Mouse (Mus musculus): Measurements from ENCODE around the gene Fam104a. TPM values are rescaled to one million over a fixed set of nuclear protein-coding genes. Genes with fewer than 3 reads are reported as not detected.

Gene Fam104a
- polyA plus RNA-seq, 1 experiment from 2014 or later: 43.7 TPM

DNA sequence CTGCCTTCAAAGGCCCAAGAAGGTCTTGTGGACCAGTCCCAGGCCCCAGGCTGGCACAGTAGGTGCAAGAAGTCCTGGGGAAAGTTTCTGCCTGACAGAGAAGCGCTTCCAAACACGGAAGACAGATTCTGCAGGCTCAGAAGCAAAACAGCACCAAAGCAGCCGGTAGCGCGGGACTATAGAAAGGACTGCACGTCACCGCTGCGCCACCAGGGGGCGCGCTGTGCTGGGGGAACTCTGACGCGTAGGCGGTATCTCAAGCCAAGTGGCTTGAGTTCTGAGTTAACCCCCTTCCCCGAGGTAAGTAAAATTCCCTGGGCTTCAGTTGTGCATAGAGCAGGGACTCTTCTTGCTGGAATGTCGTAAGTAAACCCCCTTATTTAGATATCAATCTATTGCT is 35.8 kb downstream of the Fam104a start:
- H3K4me2 ChIP-seq: peak overlapping the region; percentile 59
- ATAC-seq (ENCODE audit: borderline replicate concordance, extremely low read depth, low FRiP score, low TSS enrichment): no peak
- peaks cover 14% of the 10 kb centered on the region for H3K36me3 ChIP-seq
- no peak overlapping the region for H3K9ac ChIP-seq
- no peak overlapping the region for H3K4me3 ChIP-seq
- WGBS: 3% methylated on average over 15 of the region's 15 CpGs
- no peaks in the 10 kb centered on the region for H3K27me3 ChIP-seq
- peaks cover 25% of the 10 kb centered on the region for H3K4me1 ChIP-seq
- H3K27ac ChIP-seq: no peak overlapping the region
- no peaks in the 10 kb centered on the region for H3K9me3 ChIP-seq

GRCm38 (mm10) chr11:113645181-113645580 is 38.8 kb downstream of the Fam104a start:
- Histone ChIP-seq H3K9me3 (no peaks in the 10 kb centered on the region), H3K4me1 (peaks cover 10% of the 10 kb centered on the region), H3K27ac (no peak overlapping the region), H3K4me3 (no peak overlapping the region), H3K9ac (no peak overlapping the region), H3K27me3 (no peaks in the 10 kb centered on the region), H3K4me2 (no peak overlapping the region), H3K36me3 (no peaks in the 10 kb centered on the region)
- no peak for ATAC-seq (ENCODE audit: borderline replicate concordance, extremely low read depth, low FRiP score, low TSS enrichment)
- WGBS: 92% methylated on average over 3 of the region's 3 CpGs

DNA sequence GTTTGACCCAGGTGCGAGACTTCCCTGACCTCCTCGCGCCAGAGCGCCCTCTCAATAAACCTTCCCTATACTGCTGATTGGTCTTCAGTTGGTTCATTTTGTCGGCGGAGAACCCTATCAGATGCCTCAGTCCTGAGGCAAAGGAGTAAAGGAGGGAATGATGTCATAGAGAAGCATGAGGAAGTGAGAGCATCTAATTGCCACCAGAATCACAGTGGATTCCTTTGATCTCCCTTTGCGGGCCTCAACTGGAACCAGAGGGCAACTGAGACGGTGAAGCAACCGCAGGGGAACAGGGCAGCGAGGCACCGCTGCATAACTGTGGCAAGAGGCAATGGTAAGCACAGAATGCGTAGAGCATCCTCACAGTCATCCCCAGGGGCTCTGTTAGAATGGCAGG is 45.3 kb downstream of the Fam104a start:
- Histone ChIP-seq H3K27ac (no peak overlapping the region), H3K4me2 (no peak overlapping the region), H3K9me3 (no peaks in the 10 kb centered on the region), H3K9ac (no peak overlapping the region), H3K4me3 (no peak overlapping the region), H3K4me1 (no peaks in the 10 kb centered on the region), H3K36me3 (no peaks in the 10 kb centered on the region), H3K27me3 (no peaks in the 10 kb centered on the region)
- no peak for ATAC-seq (ENCODE audit: borderline replicate concordance, extremely low read depth, low FRiP score, low TSS enrichment)
- WGBS: 84% methylated on average over 12 of the region's 12 CpGs

DNA sequence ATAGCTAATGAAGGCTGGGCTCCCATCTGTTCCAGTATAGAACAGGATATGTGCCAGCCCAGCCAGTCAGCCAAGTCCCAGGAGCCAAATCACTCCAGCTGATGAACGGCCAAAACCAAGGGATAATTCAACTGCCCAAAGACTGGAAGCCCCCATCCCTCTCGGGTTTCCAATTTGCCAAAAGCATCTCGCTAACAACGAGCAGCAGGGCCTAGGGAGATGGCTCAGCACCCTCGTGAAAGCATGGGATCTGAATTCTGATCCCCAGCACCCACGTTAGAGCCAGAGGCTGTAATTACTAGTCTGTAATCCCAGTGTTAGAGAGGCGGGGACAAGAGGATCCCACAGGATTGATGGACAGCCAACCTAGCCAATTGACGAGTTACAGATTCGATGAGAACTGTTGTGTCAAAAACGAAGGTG is 49.2 kb downstream of the Fam104a start:
- WGBS: 71% methylated on average over 10 of the region's 10 CpGs
- no peak overlapping the region for H3K4me3 ChIP-seq
- peaks cover 3% of the 10 kb centered on the region; the same call in 1 of the 2 replicates for H3K4me1 ChIP-seq
- ATAC-seq (ENCODE audit: borderline replicate concordance, extremely low read depth, low FRiP score, low TSS enrichment): no peak
- H3K4me2 ChIP-seq: no peak overlapping the region
- no peak overlapping the region for H3K27ac ChIP-seq
- H3K9ac ChIP-seq: no peak overlapping the region
- H3K9me3 ChIP-seq: no peaks in the 10 kb centered on the region
- no peaks in the 10 kb centered on the region for H3K36me3 ChIP-seq
- H3K27me3 ChIP-seq: no peaks in the 10 kb centered on the region

GRCm38 (mm10) chr11:113633398-113633797 is 50.6 kb downstream of the Fam104a start:
- ATAC-seq (ENCODE audit: borderline replicate concordance, extremely low read depth, low FRiP score, low TSS enrichment): no peak
- H3K27me3 ChIP-seq: no peaks in the 10 kb centered on the region
- no peak overlapping the region for H3K4me3 ChIP-seq
- no peaks in the 10 kb centered on the region for H3K9me3 ChIP-seq
- H3K36me3 ChIP-seq: no peaks in the 10 kb centered on the region
- no peak overlapping the region for H3K27ac ChIP-seq
- H3K4me2 ChIP-seq: no peak overlapping the region
- H3K9ac ChIP-seq: no peak overlapping the region
- peaks cover 3% of the 10 kb centered on the region; the same call in 1 of the 2 replicates for H3K4me1 ChIP-seq
- WGBS: 87% methylated on average over 5 of the region's 5 CpGs

- Histone ChIP-seq H3K36me3 (no peaks in the 10 kb centered on the region), H3K4me3 (no peak overlapping the region), H3K9ac (no peak overlapping the region), H3K9me3 (no peaks in the 10 kb centered on the region), H3K4me1 (peaks cover 3% of the 10 kb centered on the region; the same call in 1 of the 2 replicates), H3K4me2 (no peak overlapping the region), H3K27me3 (no peaks in the 10 kb centered on the region), H3K27ac (no peak overlapping the region)
- WGBS: 63% methylated on average over 7 of the region's 7 CpGs
- no peak for ATAC-seq (ENCODE audit: borderline replicate concordance, extremely low read depth, low FRiP score, low TSS enrichment)
Observed at GRCm38 (mm10) chr11:113632303-113632702, 51.7 kb downstream of the Fam104a start.

- Histone ChIP-seq H3K27ac (no peak overlapping the region), H3K4me3 (no peak overlapping the region), H3K4me2 (no peak overlapping the region), H3K4me1 (peaks cover 3% of the 10 kb centered on the region; the same call in 1 of the 2 replicates), H3K36me3 (no peaks in the 10 kb centered on the region), H3K27me3 (no peaks in the 10 kb centered on the region), H3K9ac (no peak overlapping the region), H3K9me3 (no peaks in the 10 kb centered on the region)
- 57% methylated on average over 8 of the region's 8 CpGs for WGBS
- ATAC-seq (ENCODE audit: borderline replicate concordance, extremely low read depth, low FRiP score, low TSS enrichment): no peak
Observed at GRCm38 (mm10) chr11:113631862-113632261, 52.1 kb downstream of the Fam104a start.

GRCm38 (mm10) chr11:113631302-113631701 is 52.7 kb downstream of the Fam104a start:
- H3K9me3 ChIP-seq: no peaks in the 10 kb centered on the region
- ATAC-seq (ENCODE audit: borderline replicate concordance, extremely low read depth, low FRiP score, low TSS enrichment): no peak
- no peak overlapping the region for H3K4me2 ChIP-seq
- no peaks in the 10 kb centered on the region for H3K36me3 ChIP-seq
- no peak overlapping the region for H3K27ac ChIP-seq
- no peak overlapping the region for H3K4me3 ChIP-seq
- H3K27me3 ChIP-seq: no peaks in the 10 kb centered on the region
- 46% methylated on average over 8 of the region's 8 CpGs for WGBS
- H3K4me1 ChIP-seq: peaks cover 3% of the 10 kb centered on the region; the same call in 1 of the 2 replicates
- no peak overlapping the region for H3K9ac ChIP-seq

- peaks cover 3% of the 10 kb centered on the region; the same call in 1 of the 2 replicates for H3K4me1 ChIP-seq
- H3K36me3 ChIP-seq: no peaks in the 10 kb centered on the region
- H3K9ac ChIP-seq: no peak overlapping the region
- H3K27me3 ChIP-seq: no peaks in the 10 kb centered on the region
- H3K4me3 ChIP-seq: no peak overlapping the region
- H3K27ac ChIP-seq: no peak overlapping the region
- 49% methylated on average over 7 of the region's 7 CpGs for WGBS
- no peak for ATAC-seq (ENCODE audit: borderline replicate concordance, extremely low read depth, low FRiP score, low TSS enrichment)
- no peaks in the 10 kb centered on the region for H3K9me3 ChIP-seq
- no peak overlapping the region for H3K4me2 ChIP-seq
Observed at GRCm38 (mm10) chr11:113630642-113631041, 53.3 kb downstream of the Fam104a start.

DNA sequence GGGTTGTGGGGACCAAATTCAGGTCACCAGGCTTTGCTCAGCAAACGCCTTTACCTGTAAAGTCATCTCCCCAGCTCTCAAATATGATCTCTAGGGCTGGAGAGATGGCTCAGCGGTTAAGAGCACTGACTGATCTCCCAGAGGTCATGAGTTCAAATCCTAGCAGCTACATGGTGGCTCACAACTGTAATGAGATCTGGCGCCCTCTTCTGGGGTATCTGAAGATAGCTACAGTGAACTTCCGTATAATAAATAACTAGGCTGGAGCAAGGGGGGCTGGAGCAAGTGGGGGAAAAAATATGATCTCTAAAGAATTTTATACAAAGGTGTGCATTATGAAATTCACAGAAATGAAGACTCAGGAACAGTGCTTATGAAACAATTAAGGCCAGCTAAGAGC is 56.2 kb downstream of the Fam104a start:
- no peak overlapping the region for H3K9ac ChIP-seq
- H3K4me3 ChIP-seq: no peak overlapping the region
- no peaks in the 10 kb centered on the region for H3K9me3 ChIP-seq
- 45% methylated on average over 4 of the region's 4 CpGs for WGBS
- no peak overlapping the region for H3K4me2 ChIP-seq
- no peaks in the 10 kb centered on the region for H3K36me3 ChIP-seq
- ATAC-seq (ENCODE audit: borderline replicate concordance, extremely low read depth, low FRiP score, low TSS enrichment): no peak
- no peak overlapping the region for H3K27ac ChIP-seq
- peaks cover 7% of the 10 kb centered on the region; the same call in 1 of the 2 replicates for H3K4me1 ChIP-seq
- H3K27me3 ChIP-seq: no peaks in the 10 kb centered on the region

DNA sequence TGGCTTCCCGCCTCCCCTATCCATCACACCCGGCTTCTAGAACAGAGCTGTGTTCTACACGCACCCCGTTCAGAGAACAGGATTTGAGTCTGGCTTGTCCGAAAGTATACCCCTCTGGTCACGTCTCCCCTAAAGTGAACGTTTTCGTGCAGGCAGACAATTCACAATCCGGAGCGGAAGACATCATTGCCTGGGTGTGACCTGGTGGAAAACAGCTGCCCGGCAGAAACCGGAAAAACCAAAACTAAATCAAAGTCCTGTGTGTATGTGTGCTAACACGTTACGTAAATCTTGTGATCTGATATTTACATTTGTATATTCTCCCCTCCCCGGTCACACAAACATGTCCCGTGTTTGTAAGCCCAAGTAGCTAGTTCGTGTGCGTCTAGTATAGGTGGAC is 58.5 kb downstream of the Fam104a start:
- WGBS: 68% methylated on average over 18 of the region's 18 CpGs
- Histone ChIP-seq H3K9ac (no peak overlapping the region), H3K36me3 (no peaks in the 10 kb centered on the region), H3K4me2 (no peak overlapping the region), H3K4me1 (0 out of 2 replicates have a peak, but pooled peaks cover 4% of the 10 kb centered on the region), H3K4me3 (no peak overlapping the region), H3K9me3 (no peaks in the 10 kb centered on the region), H3K27me3 (peaks cover 14% of the 10 kb centered on the region), H3K27ac (no peak overlapping the region)
- peak; percentile 13; the same call in 1 of the 2 replicates for ATAC-seq (ENCODE audit: borderline replicate concordance, extremely low read depth, low FRiP score, low TSS enrichment)

- H3K4me3 ChIP-seq: no peak overlapping the region
- peaks cover 42% of the 10 kb centered on the region for H3K27me3 ChIP-seq
- ATAC-seq (ENCODE audit: borderline replicate concordance, extremely low read depth, low FRiP score, low TSS enrichment): no peak
- WGBS: 65% methylated on average over 4 of the region's 4 CpGs
- no peak overlapping the region for H3K9ac ChIP-seq
- no peaks in the 10 kb centered on the region for H3K36me3 ChIP-seq
- no peak overlapping the region for H3K4me2 ChIP-seq
- H3K27ac ChIP-seq: no peak overlapping the region
- H3K9me3 ChIP-seq: no peaks in the 10 kb centered on the region
- peaks cover 24% of the 10 kb centered on the region for H3K4me1 ChIP-seq
Observed at GRCm38 (mm10) chr11:113622028-113622427, 61.9 kb downstream of the Fam104a start.

- Histone ChIP-seq H3K27me3 (peaks cover 42% of the 10 kb centered on the region), H3K9me3 (no peaks in the 10 kb centered on the region), H3K27ac (no peak overlapping the region), H3K9ac (no peak overlapping the region), H3K4me2 (0 out of 2 replicates have a peak overlapping the region, but pooled peaks have one; percentile 81), H3K4me1 (peaks cover 24% of the 10 kb centered on the region), H3K36me3 (no peaks in the 10 kb centered on the region), H3K4me3 (no peak overlapping the region)
- 35% methylated on average over 2 of the region's 2 CpGs for WGBS
- no peak for ATAC-seq (ENCODE audit: borderline replicate concordance, extremely low read depth, low FRiP score, low TSS enrichment)
Observed at GRCm38 (mm10) chr11:113621001-113621400, 63.0 kb downstream of the Fam104a start.

All from lung, embryonic 15.5 days (tissue).